Mouse (Mus musculus): ENCODE measurements around the gene Card10.
"Not testable (repeated sequence)": the region's sequence is repeated elsewhere in the genome, so short reads cannot be mapped to it uniquely, and the experiment has no call there.

Gene Card10

GRCm38 (mm10) chr15:78802776-78803391 is at the start of gene Card10:
Card10 (minus strand) TSS chr15:78803042.
- no peak for DNase-seq (ENCODE audit: low spot score in 2 of 2)

- DNase-seq (ENCODE audit: low spot score in 2 of 2), result peak; percentile 81 to 88
Observed at GRCm38 (mm10) chr15:78851505-78852153, 48.8 kb upstream of the Card10 start.

GRCm38 (mm10) chr15:78850944-78851343 is 48.1 kb upstream of the Card10 start:
- no peak for DNase-seq (ENCODE audit: low spot score in 2 of 2)

- DNase-seq (ENCODE audit: low spot score in 2 of 2), result no peak
Observed at GRCm38 (mm10) chr15:78850059-78850824, 47.4 kb upstream of the Card10 start.

GRCm38 (mm10) chr15:78849485-78849884 is 46.6 kb upstream of the Card10 start:
- DNase-seq (ENCODE audit: low spot score in 2 of 2), result no peak

- DNase-seq (ENCODE audit: low spot score in 2 of 2), result peak; percentile 67 to 81
Observed at GRCm38 (mm10) chr15:78848467-78848866, 45.6 kb upstream of the Card10 start.

- not testable (repeated sequence) for DNase-seq (ENCODE audit: low spot score in 2 of 2)
Observed at GRCm38 (mm10) chr15:78846805-78847204, 44.0 kb upstream of the Card10 start.

- no peak for DNase-seq (ENCODE audit: low spot score in 2 of 2)
Observed at GRCm38 (mm10) chr15:78846352-78846751, 43.5 kb upstream of the Card10 start.

GRCm38 (mm10) chr15:78845867-78846266 is 43.0 kb upstream of the Card10 start:
- DNase-seq (ENCODE audit: low spot score in 2 of 2), result no peak

- DNase-seq (ENCODE audit: low spot score in 2 of 2), result no peak
Observed at GRCm38 (mm10) chr15:78845321-78845720, 42.5 kb upstream of the Card10 start.

- DNase-seq (ENCODE audit: low spot score in 2 of 2), result no peak
Observed at GRCm38 (mm10) chr15:78844791-78845190, 41.9 kb upstream of the Card10 start.

- DNase-seq (ENCODE audit: low spot score in 2 of 2), result no peak
Observed at GRCm38 (mm10) chr15:78843581-78844469, 41.0 kb upstream of the Card10 start.

GRCm38 (mm10) chr15:78842371-78843163 is 39.7 kb upstream of the Card10 start, which contains the start of gene Cdc42ep1:
Cdc42ep1 (plus strand) TSS chr15:78842624.
- DNase-seq (ENCODE audit: low spot score in 2 of 2), result no peak

- no peak for DNase-seq (ENCODE audit: low spot score in 2 of 2)
Observed at GRCm38 (mm10) chr15:78841161-78841790, 38.4 kb upstream of the Card10 start.

- no peak for DNase-seq (ENCODE audit: low spot score in 2 of 2)
Observed at GRCm38 (mm10) chr15:78840751-78841150, 37.9 kb upstream of the Card10 start.

- DNase-seq (ENCODE audit: low spot score in 2 of 2), result no peak
Observed at GRCm38 (mm10) chr15:78840241-78840640, 37.4 kb upstream of the Card10 start.

- no peak for DNase-seq (ENCODE audit: low spot score in 2 of 2)
Observed at GRCm38 (mm10) chr15:78839744-78840143, 36.9 kb upstream of the Card10 start.

GRCm38 (mm10) chr15:78836086-78836621 is 33.3 kb upstream of the Card10 start:
- no peak for DNase-seq (ENCODE audit: low spot score in 2 of 2)

- DNase-seq (ENCODE audit: low spot score in 2 of 2), result no peak
Observed at GRCm38 (mm10) chr15:78835200-78836085, 32.6 kb upstream of the Card10 start.
